13 mouse cellular contexts compared by ENCODE assay signal in the genomic region with DNA sequence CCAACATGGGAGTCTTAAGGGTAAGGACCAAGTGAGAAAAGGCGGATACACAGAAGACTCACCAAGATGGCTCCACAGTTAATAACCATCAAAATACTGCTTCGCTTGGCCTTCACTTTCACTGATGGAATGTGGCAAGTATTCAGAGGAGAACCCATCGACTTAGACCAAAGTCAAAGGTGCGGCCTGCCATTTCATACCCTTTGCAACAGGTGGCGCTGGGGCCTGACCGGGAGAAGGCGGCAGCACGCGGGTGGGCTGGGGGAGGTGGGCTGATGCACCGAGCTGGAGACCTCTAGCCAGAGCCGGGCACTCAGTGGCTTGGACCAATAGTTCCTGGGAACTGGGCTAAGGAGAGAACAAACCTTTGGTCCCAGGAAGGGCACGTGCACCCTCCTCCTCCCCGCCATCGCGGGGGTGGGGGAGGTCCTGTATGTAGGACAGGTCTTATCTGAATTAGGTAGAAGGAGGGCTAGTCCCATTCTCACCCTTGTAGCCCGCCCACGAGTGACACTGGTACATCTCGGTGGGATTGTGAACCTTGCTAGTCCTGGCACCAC. TPM values are rescaled to one million over a fixed set of nuclear protein-coding genes. Genes with fewer than 3 reads are reported as not detected.
DNase-seq lines count a peak whose midpoint lies in the region; ATAC-seq and TF ChIP-seq lines count a peak whose summit lies in the region.
"Had no signal": no experiment of that assay in that cellular context is flagged by ENCODE, and none has a peak within 500 bp of the region (broad histone marks: within the 10 kb centered on the region; RNA-seq: fewer than 3 reads in every experiment).

No protein-coding gene starts in this region.

- TF ChIP-seq EP300 in ES-Bruce4 (IDR thresholded peaks at IDR 0.05; ENCODE audit: insufficient read depth, low read depth, low read length), result no peak

- no peak overlapping the region for H3K4me3 ChIP-seq in kidney, embryonic 15.5 days (replicated peaks)
- no peak overlapping the region for H3K4me3 ChIP-seq in kidney, embryonic 16.5 days (ENCODE audit: low read length)
- peak overlapping the region; percentile 57 for H3K4me3 ChIP-seq in E14TG2a.4 (replicated peaks; ENCODE audit: low read length)
- peak overlapping the region; percentile 25 for H3K4me3 ChIP-seq in ES-Bruce4 (ENCODE audit: low read depth, low read length)
- no peak overlapping the region for H3K4me3 ChIP-seq in forebrain, postnatal 0 days (ENCODE audit: low read depth, low read length)

- WGBS in kidney, embryonic 15.5 days, result 54% methylated on average over 18 of the region's 18 CpGs
- WGBS in kidney, embryonic 16.5 days, result 58% methylated on average over 18 of the region's 18 CpGs
- WGBS in forebrain, postnatal 0 days, result 55% methylated on average over 18 of the region's 18 CpGs

- TF ChIP-seq CTCF in E14TG2a.4 (conservative IDR thresholded peaks at IDR 0.05; ENCODE audit: low read length), result no peak; the same call in 1 of the 2 replicates
- TF ChIP-seq CTCF in ES-Bruce4 (IDR thresholded peaks at IDR 0.05; ENCODE audit: low read depth, low read length), result peak; percentile 33
- no peak; the same call in 1 of the 2 replicates for TF ChIP-seq CTCF in forebrain, postnatal 0 days (IDR thresholded peaks at IDR 0.05; ENCODE audit: low read depth)

- no peak for DNase-seq in forebrain, postnatal 0 days
- DNase-seq in adrenal gland, adult 8-10 months, result no peak
- DNase-seq in ovary, postnatal 14 days (ENCODE audit: low spot score), result no peak
- no peak for DNase-seq in c-Kit-positive CD71-positive TER-119-positive erythroid progenitor cells, embryonic 14.5 days (ENCODE audit: low spot score)
- DNase-seq: cerebellum, adult 11 months; embryo, embryonic 11 days; kidney, adult 18-20 months; lung, embryonic 14.5 days; right cerebral cortex, postnatal 14 days had no signal

- peak overlapping the region; percentile 66; the same call in 1 of the 2 replicates for H3K27ac ChIP-seq in kidney, embryonic 15.5 days
- no peak overlapping the region for H3K27ac ChIP-seq in kidney, embryonic 16.5 days (ENCODE audit: low read length)
- H3K27ac ChIP-seq in ES-Bruce4 (ENCODE audit: insufficient read depth, low read length), result no peak overlapping the region
- 0 out of 2 replicates have a peak overlapping the region, but pooled peaks have one; percentile 15 for H3K27ac ChIP-seq in forebrain, postnatal 0 days (ENCODE audit: low read depth, low read length)

- H3K36me3 ChIP-seq in kidney, embryonic 15.5 days, result no peaks in the 10 kb centered on the region; the same call in 1 of the 2 replicates
- H3K36me3 ChIP-seq in kidney, embryonic 16.5 days (ENCODE audit: insufficient read depth, low read length), result peaks cover 13% of the 10 kb centered on the region; the same call in 1 of the 2 replicates
- H3K36me3 ChIP-seq in E14TG2a.4 (ENCODE audit: insufficient read depth, low read length), result no peaks in the 10 kb centered on the region
- no peaks in the 10 kb centered on the region for H3K36me3 ChIP-seq in ES-Bruce4 (ENCODE audit: control insufficient read depth, insufficient read depth, low read length, poor library complexity, severe bottlenecking)
- H3K36me3 ChIP-seq in forebrain, postnatal 0 days (ENCODE audit: insufficient read depth), result no peaks in the 10 kb centered on the region

- TF ChIP-seq POLR2A in ES-Bruce4 (IDR thresholded peaks at IDR 0.05; ENCODE audit: insufficient read depth, low read length), result no peak

- peaks cover 39% of the 10 kb centered on the region for H3K4me1 ChIP-seq in kidney, embryonic 15.5 days
- H3K4me1 ChIP-seq in kidney, embryonic 16.5 days (ENCODE audit: insufficient read depth, low read length), result peaks cover 34% of the 10 kb centered on the region
- H3K4me1 ChIP-seq in E14TG2a.4 (replicated peaks; ENCODE audit: low read depth, low read length), result no peaks in the 10 kb centered on the region
- H3K4me1 ChIP-seq in ES-Bruce4 (ENCODE audit: control insufficient read depth, insufficient read depth, low read length), result no peaks in the 10 kb centered on the region
- peaks cover 5% of the 10 kb centered on the region; the same call in 1 of the 2 replicates for H3K4me1 ChIP-seq in forebrain, postnatal 0 days (ENCODE audit: insufficient read depth)

- H3K9ac ChIP-seq in kidney, embryonic 15.5 days, result no peak overlapping the region
- H3K9ac ChIP-seq in kidney, embryonic 16.5 days (replicated peaks; ENCODE audit: low read length), result no peak overlapping the region
- H3K9ac ChIP-seq in ES-Bruce4 (ENCODE audit: low read depth, poor library complexity, severe bottlenecking), result no peak overlapping the region
- H3K9ac ChIP-seq in forebrain, postnatal 0 days, result no peak overlapping the region
- H3K9ac ChIP-seq: lung, embryonic 14.5 days had no signal

- no peaks in the 10 kb centered on the region for H3K27me3 ChIP-seq in kidney, embryonic 15.5 days
- H3K27me3 ChIP-seq in kidney, embryonic 16.5 days (ENCODE audit: insufficient read depth, low read length), result no peaks in the 10 kb centered on the region
- H3K27me3 ChIP-seq in E14TG2a.4 (ENCODE audit: insufficient read depth, low read length) (no peaks in the 10 kb centered on the region), ES-Bruce4 (ENCODE audit: control insufficient read depth, insufficient read depth, low read length, poor library complexity, severe bottlenecking) (no peaks in the 10 kb centered on the region; the same call in 1 of the 2 replicates)
- H3K27me3 ChIP-seq in forebrain, postnatal 0 days (ENCODE audit: insufficient read depth, low read length), result no peaks in the 10 kb centered on the region

- H3K4me2 ChIP-seq in kidney, embryonic 15.5 days, result no peak overlapping the region
- H3K4me2 ChIP-seq in kidney, embryonic 16.5 days (replicated peaks; ENCODE audit: low read depth, low read length), result no peak overlapping the region
- no peak overlapping the region for H3K4me2 ChIP-seq in forebrain, postnatal 0 days (ENCODE audit: low read depth)
- H3K4me2 ChIP-seq: lung, embryonic 14.5 days had no signal

- H3K9me3 ChIP-seq in kidney, embryonic 15.5 days (replicated peaks), result peaks cover 19% of the 10 kb centered on the region
- H3K9me3 ChIP-seq in kidney, embryonic 16.5 days (ENCODE audit: low read length), result peaks cover 31% of the 10 kb centered on the region
- H3K9me3 ChIP-seq in E14TG2a.4 (ENCODE audit: low read length) (peaks cover 70% of the 10 kb centered on the region), ES-Bruce4 (replicated peaks; ENCODE audit: control insufficient read depth, insufficient read depth, low read length, poor library complexity, severe bottlenecking) (peaks cover 4% of the 10 kb centered on the region; the same call in 1 of the 2 replicates)
- H3K9me3 ChIP-seq in forebrain, postnatal 0 days (ENCODE audit: low read length), result 0 out of 2 replicates have a peak, but pooled peaks cover 22% of the 10 kb centered on the region

- no peak for ATAC-seq in kidney, embryonic 15.5 days (replicated peaks; ENCODE audit: low FRiP score)
- no peak for ATAC-seq in kidney, embryonic 16.5 days (ENCODE audit: low FRiP score, low TSS enrichment)
- no peak for ATAC-seq in forebrain, postnatal 0 days

RNA-seq across cellular contexts. Expression of a gene that starts 9.3 kb away (rescaled TPM):
- 2,036 and 2,131 TPM in 2 replicates for polyA plus RNA-seq in kidney, embryonic 15.5 days (2015; fragmentation: Nextera tagmentation; extraction: Ambion mirVana)
- 2,098 and 2,228 TPM in 2 replicates for polyA plus RNA-seq in kidney, embryonic 16.5 days (2015; fragmentation: Nextera tagmentation; extraction: Ambion mirVana)
- polyA plus RNA-seq in ES-Bruce4 (2011; ENCODE audit: insufficient read depth, insufficient read length, low read depth, missing spikeins), result 50.5 and 54.4 TPM in 2 replicates
- total RNA-seq in forebrain, postnatal 0 days (2014; rRNA removed), result 127 and 212 TPM in 2 replicates
- 90.4 and 146 TPM in 2 replicates for polyA plus RNA-seq in forebrain, postnatal 0 days (2015; fragmentation: Nextera tagmentation; extraction: Ambion mirVana)
- 10 to 100 TPM; 39.2 to 81.6 (median 52.6) TPM for total RNA-seq in adrenal gland, adult 8-10 months (2022)

RNA-seq across cellular contexts. Expression of a gene that starts 39.1 kb away (rescaled TPM):
- 23.5 and 24.9 TPM in 2 replicates for polyA plus RNA-seq in kidney, embryonic 15.5 days (2015; fragmentation: Nextera tagmentation; extraction: Ambion mirVana)
- polyA plus RNA-seq in kidney, embryonic 16.5 days (2015; fragmentation: Nextera tagmentation; extraction: Ambion mirVana), result 20.6 and 21.6 TPM in 2 replicates
- 4.9 and 8.1 TPM in 2 replicates for polyA plus RNA-seq in ES-Bruce4 (2011; ENCODE audit: insufficient read depth, insufficient read length, low read depth, missing spikeins)
- 10.2 and 14.1 TPM in 2 replicates for total RNA-seq in forebrain, postnatal 0 days (2014; rRNA removed)
- 8.8 and 10.6 TPM in 2 replicates for polyA plus RNA-seq in forebrain, postnatal 0 days (2015; fragmentation: Nextera tagmentation; extraction: Ambion mirVana)
- 10 to 100 TPM in 1 of 4 experiments, 1 to 10 TPM in 3; 7.9 to 11.6 (median 8.6) TPM for total RNA-seq in adrenal gland, adult 8-10 months (2022)

Comparison
In these comparisons a context has a peak if more than half of its experiments do, and no peak if none do; other contexts are left out.
1. H3K27ac ChIP-seq: peak in kidney, embryonic 15.5 days (single experiment) and forebrain, postnatal 0 days (single experiment); none in kidney, embryonic 16.5 days (single experiment) and ES-Bruce4 (single experiment).
2. H3K4me3 ChIP-seq: peak in E14TG2a.4 (single experiment) and ES-Bruce4 (single experiment); none in kidney, embryonic 15.5 days (single experiment), kidney, embryonic 16.5 days (single experiment) and forebrain, postnatal 0 days (single experiment).
3. RNA of a gene that starts 9.3 kb away (polyA plus RNA-seq): 2,036 to 2,131 TPM in kidney, embryonic 15.5 days and 2,098 to 2,228 TPM in kidney, embryonic 16.5 days; 90.4 to 146 TPM in forebrain, postnatal 0 days and 50.5 to 54.4 TPM in ES-Bruce4; every median in the first group is over 10 times any median in the second.